Mouse (Mus musculus) limb, embryonic 14.5 days (tissue): ENCODE data around the gene Gm2431. TPM values are rescaled to one million over a fixed set of nuclear protein-coding genes. Genes with fewer than 3 reads are reported as not detected.

Experiments used
- ATAC-seq: fragments of 200-750 bp; cut with Nextera tagmentation; 2 replicates; pipeline ENCODE4 v1.8.0; 2017; ENCODE audit warnings: low read depth, moderate number of reproducible peaks, moderate TSS enrichment; ENCODE audit not compliant: low FRiP score
- DNase-seq: peaks from one replicate; pipeline ENCODE4 v3.0.0-alpha.2; 2015; ENCODE audit warnings: low spot score
- H3K27ac ChIP-seq: fragments of 300-500 bp; sonication (generic); replicated peaks from 2 replicates; pipeline ENCODE4 v1.5.1; 2014; ENCODE audit warnings: low read depth, mild to moderate bottlenecking, low read length, moderate library complexity, mixed read lengths
- H3K27me3 ChIP-seq: fragments of 300-500 bp; sonication (generic); 2 replicates; pipeline ENCODE4 v1.6.1; 2014; ENCODE audit warnings: low read length, mixed read lengths; ENCODE audit not compliant: control insufficient read depth, insufficient read depth
- H3K36me3 ChIP-seq: fragments of 300-500 bp; sonication (generic); 2 replicates; pipeline ENCODE4 v1.6.1; 2014; ENCODE audit warnings: mild to moderate bottlenecking, low read length, moderate library complexity, mixed read lengths; ENCODE audit not compliant: control insufficient read depth, insufficient read depth
- H3K4me1 ChIP-seq: fragments of 300-500 bp; sonication (generic); 2 replicates; pipeline ENCODE4 v1.6.1; 2014; ENCODE audit warnings: antibody characterized with exemption, low read length, mixed read lengths; ENCODE audit not compliant: control insufficient read depth, insufficient read depth
- H3K4me2 ChIP-seq: fragments of 300-500 bp; sonication (generic); replicated peaks from 2 replicates; pipeline ENCODE4 v1.6.1; 2014; ENCODE audit warnings: low read depth, mild to moderate bottlenecking, low read length, moderate library complexity; ENCODE audit not compliant: severe bottlenecking
- H3K4me3 ChIP-seq: fragments of 300-500 bp; sonication (generic); replicated peaks from 2 replicates; pipeline ENCODE4 v1.5.1; 2014; ENCODE audit warnings: low read length
- H3K9ac ChIP-seq: fragments of 300-500 bp; sonication (generic); 2 replicates; pipeline ENCODE4 v1.6.1; 2014; ENCODE audit warnings: mild to moderate bottlenecking, low read depth, low read length, moderate library complexity; ENCODE audit not compliant: severe bottlenecking
- H3K9me3 ChIP-seq: fragments of 300-500 bp; sonication (generic); 2 replicates; pipeline ENCODE4 v1.6.1; 2016; ENCODE audit warnings: low read length; ENCODE audit not compliant: control insufficient read depth
- POLR2A ChIP-seq: fragments of 200-500 bp; IDR thresholded peaks from 2 replicates; pipeline ENCODE4 v1.8.0; 2012; ENCODE audit warnings: inconsistent platforms, mild to moderate bottlenecking, moderate library complexity, borderline replicate concordance; ENCODE audit not compliant: insufficient read depth, insufficient read length; ENCODE audit errors: extremely low read depth
- WGBS: fragments of 180-500 bp; shearing (Covaris S2); extraction: QIAGEN DNeasy Blood & Tissue Kit; methylation state at CpG from one replicate; pipeline ENCODE4 v1.1.7; 2014; 5-methylcytosine and 5-hydroxymethylcytosine counted together
- polyA plus RNA-seq, 2 experiments: library from polyadenylated mRNA; depleted of rRNA in 1 of 2; stranded (reverse) in 1 of 2; unstranded in 1 of 2; fragments of >200 nt; fragmentation: Nextera tagmentation in 1 of 2; extraction: Ambion mirVana in 1 of 2; gene quantifications; 2 replicates each; pipeline versions ENCODE4 v1.2.1 to v1.2.3; 2012 to 2014

Gene Gm2431
- polyA plus RNA-seq, 2 experiments, result not detected

- H3K36me3 ChIP-seq, result no peaks in the 10 kb centered on the region
- H3K9ac ChIP-seq, result no peak within 1 kb of the TSS
- H3K9me3 ChIP-seq, result no peaks in the 10 kb centered on the region
- no peak within 1 kb of the TSS for H3K4me3 ChIP-seq
- H3K4me1 ChIP-seq, result no peaks in the 10 kb centered on the region
- H3K4me2 ChIP-seq, result no peak within 1 kb of the TSS
- no peak within 1 kb of the TSS for H3K27ac ChIP-seq
- ATAC-seq, result no peak
- 73% methylated on average over 1 of the region's 1 CpGs for WGBS
- H3K27me3 ChIP-seq, result no peaks in the 10 kb centered on the region
- no peak for DNase-seq
- TF ChIP-seq POLR2A, result no peak
These were observed 46.6 kb downstream of the Gm2431 start, which contains the start of gene Gm7579 for GRCm38 (mm10) chr7:142211559-142211958. Gene Gm7579, plus strand, starts transcription at chr7:142211859.

Other genes with a start within 250 kb of the Gm2431 start
- gene Mob2, start 197.3 kb downstream of the Gm2431 start, polyA plus RNA-seq (2012; rRNA removed), result 55.2 and 56.2 TPM in 2 replicates
- 73.6 and 76.9 TPM in 2 replicates for gene Mob2, start 197.3 kb downstream of the Gm2431 start, polyA plus RNA-seq (2014; fragmentation: Nextera tagmentation; extraction: Ambion mirVana)
- 4.1 and 5.4 TPM in 2 replicates for gene Dusp8, start 162.5 kb downstream of the Gm2431 start, polyA plus RNA-seq (2012; rRNA removed)
- 3.5 TPM in 2 replicates for gene Dusp8, start 162.5 kb downstream of the Gm2431 start, polyA plus RNA-seq (2014; fragmentation: Nextera tagmentation; extraction: Ambion mirVana)
- not detected in 2 replicates for gene Gm45618, start 137.6 kb downstream of the Gm2431 start, polyA plus RNA-seq (2012; rRNA removed)
- gene Gm45618, start 137.6 kb downstream of the Gm2431 start, polyA plus RNA-seq (2014; fragmentation: Nextera tagmentation; extraction: Ambion mirVana), result not detected in 2 replicates
- not detected in 2 replicates for gene Gm39115, start 122.3 kb downstream of the Gm2431 start, polyA plus RNA-seq (2012; rRNA removed)
- not detected in 2 replicates for gene Gm39115, start 122.3 kb downstream of the Gm2431 start, polyA plus RNA-seq (2014; fragmentation: Nextera tagmentation; extraction: Ambion mirVana)
- gene Gm45337, start 113.7 kb downstream of the Gm2431 start, polyA plus RNA-seq (2012; rRNA removed), result not detected in 2 replicates
- gene Gm45337, start 113.7 kb downstream of the Gm2431 start, polyA plus RNA-seq (2014; fragmentation: Nextera tagmentation; extraction: Ambion mirVana), result not detected in 2 replicates
- not detected in 2 replicates for gene Gm29735, start 101.2 kb downstream of the Gm2431 start, polyA plus RNA-seq (2012; rRNA removed)
- gene Gm29735, start 101.2 kb downstream of the Gm2431 start, polyA plus RNA-seq (2014; fragmentation: Nextera tagmentation; extraction: Ambion mirVana), result not detected in 2 replicates
- not detected in 2 replicates for gene Gm4553, start 92.6 kb downstream of the Gm2431 start, polyA plus RNA-seq (2012; rRNA removed)
- not detected in 2 replicates for gene Gm4553, start 92.6 kb downstream of the Gm2431 start, polyA plus RNA-seq (2014; fragmentation: Nextera tagmentation; extraction: Ambion mirVana)
- gene Krtap5-2, start 82.3 kb downstream of the Gm2431 start, polyA plus RNA-seq (2012; rRNA removed), result not detected in 2 replicates
- not detected in 2 replicates for gene Krtap5-2, start 82.3 kb downstream of the Gm2431 start, polyA plus RNA-seq (2014; fragmentation: Nextera tagmentation; extraction: Ambion mirVana)
- gene Gm10153, start 68.0 kb downstream of the Gm2431 start, polyA plus RNA-seq (2012; rRNA removed), result not detected in 2 replicates
- gene Gm10153, start 68.0 kb downstream of the Gm2431 start, polyA plus RNA-seq (2014; fragmentation: Nextera tagmentation; extraction: Ambion mirVana), result not detected in 2 replicates
- not detected in 2 replicates for gene Krtap5-3, start 57.0 kb downstream of the Gm2431 start, polyA plus RNA-seq (2012; rRNA removed)
- not detected in 2 replicates for gene Krtap5-3, start 57.0 kb downstream of the Gm2431 start, polyA plus RNA-seq (2014; fragmentation: Nextera tagmentation; extraction: Ambion mirVana)
- not detected in 2 replicates for gene Gm7579, start 46.5 kb downstream of the Gm2431 start, polyA plus RNA-seq (2012; rRNA removed)
- gene Gm7579, start 46.5 kb downstream of the Gm2431 start, polyA plus RNA-seq (2014; fragmentation: Nextera tagmentation; extraction: Ambion mirVana), result not detected in 2 replicates
- not detected in 2 replicates for gene Krtap5-5, start 28.4 kb downstream of the Gm2431 start, polyA plus RNA-seq (2012; rRNA removed)
- gene Krtap5-5, start 28.4 kb downstream of the Gm2431 start, polyA plus RNA-seq (2014; fragmentation: Nextera tagmentation; extraction: Ambion mirVana), result not detected in 2 replicates
- gene Gm40460, start 17.3 kb downstream of the Gm2431 start, polyA plus RNA-seq (2012; rRNA removed), result not detected in 2 replicates
- gene Gm40460, start 17.3 kb downstream of the Gm2431 start, polyA plus RNA-seq (2014; fragmentation: Nextera tagmentation; extraction: Ambion mirVana), result not detected in 2 replicates
- 0.28 TPM in 1 of 2 replicates, not detected in the other for gene Gm4559, start 16.0 kb upstream of the Gm2431 start, polyA plus RNA-seq (2012; rRNA removed)
- not detected in 2 replicates for gene Gm4559, start 16.0 kb upstream of the Gm2431 start, polyA plus RNA-seq (2014; fragmentation: Nextera tagmentation; extraction: Ambion mirVana)
- not detected in 2 replicates for gene Krtap5-1, start 38.8 kb upstream of the Gm2431 start, polyA plus RNA-seq (2012; rRNA removed)
- not detected in 2 replicates for gene Krtap5-1, start 38.8 kb upstream of the Gm2431 start, polyA plus RNA-seq (2014; fragmentation: Nextera tagmentation; extraction: Ambion mirVana)
- gene Krtap5-4, start 45.2 kb upstream of the Gm2431 start, polyA plus RNA-seq (2012; rRNA removed), result not detected in 2 replicates
- not detected in 2 replicates for gene Krtap5-4, start 45.2 kb upstream of the Gm2431 start, polyA plus RNA-seq (2014; fragmentation: Nextera tagmentation; extraction: Ambion mirVana)
- 2.1 and 2.4 TPM in 2 replicates for gene Ifitm10, start 115.4 kb upstream of the Gm2431 start, polyA plus RNA-seq (2012; rRNA removed)
- 2.0 and 2.5 TPM in 2 replicates for gene Ifitm10, start 115.4 kb upstream of the Gm2431 start, polyA plus RNA-seq (2014; fragmentation: Nextera tagmentation; extraction: Ambion mirVana)
- 0.09 TPM in 1 of 2 replicates, not detected in the other for gene Gm49369, start 124.3 kb upstream of the Gm2431 start, polyA plus RNA-seq (2012; rRNA removed)
- not detected in 2 replicates for gene Gm49369, start 124.3 kb upstream of the Gm2431 start, polyA plus RNA-seq (2014; fragmentation: Nextera tagmentation; extraction: Ambion mirVana)
- gene Ctsd, start 129.7 kb upstream of the Gm2431 start, polyA plus RNA-seq (2012; rRNA removed), result 237 and 274 TPM in 2 replicates
- 334 and 354 TPM in 2 replicates for gene Ctsd, start 129.7 kb upstream of the Gm2431 start, polyA plus RNA-seq (2014; fragmentation: Nextera tagmentation; extraction: Ambion mirVana)
- gene Syt8, start 176.5 kb upstream of the Gm2431 start, polyA plus RNA-seq (2012; rRNA removed), result 4.9 and 7.3 TPM in 2 replicates
- gene Syt8, start 176.5 kb upstream of the Gm2431 start, polyA plus RNA-seq (2014; fragmentation: Nextera tagmentation; extraction: Ambion mirVana), result 1.5 and 2.0 TPM in 2 replicates
- 60.8 and 156 TPM in 2 replicates for gene Tnni2, start 183.5 kb upstream of the Gm2431 start, polyA plus RNA-seq (2012; rRNA removed)
- 76.8 and 134 TPM in 2 replicates for gene Tnni2, start 183.5 kb upstream of the Gm2431 start, polyA plus RNA-seq (2014; fragmentation: Nextera tagmentation; extraction: Ambion mirVana)
- 102 TPM in 2 replicates for gene Lsp1, start 202.5 kb upstream of the Gm2431 start, polyA plus RNA-seq (2012; rRNA removed)
- gene Lsp1, start 202.5 kb upstream of the Gm2431 start, polyA plus RNA-seq (2014; fragmentation: Nextera tagmentation; extraction: Ambion mirVana), result 45.8 and 48.0 TPM in 2 replicates
- 42.5 and 114 TPM in 2 replicates for gene Tnnt3, start 240.5 kb upstream of the Gm2431 start, polyA plus RNA-seq (2012; rRNA removed)
- 101 and 183 TPM in 2 replicates for gene Tnnt3, start 240.5 kb upstream of the Gm2431 start, polyA plus RNA-seq (2014; fragmentation: Nextera tagmentation; extraction: Ambion mirVana)